Mouse (Mus musculus) fibroblast of lung, adult 2 months (primary cell): ENCODE data around the gene Glis2.

Source experiments
- DNase-seq: peaks from one replicate; pipeline ENCODE4 v3.0.0-alpha.2; 2011; ENCODE audit warnings: low read depth

The Glis2 gene

GRCm38 (mm10) chr16:4604293-4604837, 9.9 kb downstream of the Glis2 start:
- no peak for DNase-seq

GRCm38 (mm10) chr16:4605514-4606131, 11.1 kb downstream of the Glis2 start:
- DNase-seq: no peak

- DNase-seq: no peak
Observed at GRCm38 (mm10) chr16:4606431-4607084, 12.0 kb downstream of the Glis2 start.

- DNase-seq: no peak
Observed at GRCm38 (mm10) chr16:4607818-4608531, 13.5 kb downstream of the Glis2 start.

GRCm38 (mm10) chr16:4608532-4609059, 14.1 kb downstream of the Glis2 start:
- no peak for DNase-seq

DNA sequence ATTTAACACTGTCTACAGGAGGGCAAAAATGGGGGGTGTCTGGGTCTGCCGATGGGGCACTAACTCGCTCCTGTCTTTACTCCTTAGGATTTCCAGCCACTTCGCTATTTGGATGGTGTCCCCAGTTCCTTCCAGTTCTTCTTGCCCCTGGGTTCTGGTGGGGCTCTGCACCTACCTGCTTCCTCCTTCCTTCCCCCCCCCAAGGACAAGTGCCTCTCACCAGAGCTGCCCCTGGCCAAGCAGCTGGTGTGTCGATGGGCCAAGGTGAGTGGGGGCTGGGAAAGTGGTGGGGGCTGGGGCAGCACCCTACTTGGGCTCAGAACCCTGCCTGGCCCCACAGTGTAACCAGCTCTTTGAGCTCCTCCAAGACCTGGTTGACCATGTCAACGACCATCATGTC, 16.7 kb downstream of the Glis2 start:
- no peak for DNase-seq

- DNase-seq: no peak
Observed at GRCm38 (mm10) chr16:4611676-4612075, 17.2 kb downstream of the Glis2 start.

GRCm38 (mm10) chr16:4613736-4614135, 19.2 kb downstream of the Glis2 start:
- no peak for DNase-seq

GRCm38 (mm10) chr16:4614639-4615038, 20.1 kb downstream of the Glis2 start:
- DNase-seq: no peak

DNA sequence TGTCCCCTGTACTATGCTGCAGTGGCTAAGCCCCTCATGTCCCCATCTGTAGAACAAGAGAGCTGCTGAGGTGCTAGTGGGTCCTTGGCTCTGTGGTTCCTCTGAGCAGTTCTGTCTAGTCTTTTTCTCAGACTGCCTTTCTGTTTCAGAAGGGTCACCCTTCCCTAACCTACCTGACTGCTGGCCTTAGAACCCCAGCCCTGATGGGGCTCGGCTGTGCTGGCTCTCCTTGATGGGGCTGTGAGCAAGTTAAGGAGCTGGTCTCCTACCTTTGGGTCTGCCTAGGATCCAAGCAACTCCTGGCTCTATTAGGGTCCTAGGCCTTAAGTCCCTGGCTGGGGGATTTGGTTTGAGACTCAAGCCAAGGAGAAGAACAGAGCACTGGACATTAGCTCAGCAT, 20.8 kb downstream of the Glis2 start:
- DNase-seq: no peak

GRCm38 (mm10) chr16:4616829-4617228, 22.3 kb downstream of the Glis2 start:
- DNase-seq: no peak

DNA sequence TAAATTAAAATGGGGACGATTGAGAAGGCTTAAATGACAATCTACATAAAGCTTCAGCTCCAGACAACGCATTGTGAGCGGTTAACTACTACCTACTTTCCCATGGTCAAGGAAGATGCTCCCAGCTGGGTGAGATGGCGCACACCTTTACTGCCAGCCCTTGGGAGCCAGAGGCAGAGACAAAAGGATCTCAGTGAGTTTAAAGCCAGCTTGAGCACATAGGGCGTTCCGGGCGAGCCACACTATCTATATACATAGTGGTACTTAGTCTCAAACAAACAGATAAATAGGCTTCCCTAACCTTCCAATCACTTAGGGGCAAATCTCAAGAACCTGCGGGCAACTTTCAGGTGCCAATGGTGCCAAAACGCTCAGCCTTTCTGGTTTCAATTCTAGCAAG, 29.6 kb downstream of the Glis2 start:
- DNase-seq: no peak

DNA sequence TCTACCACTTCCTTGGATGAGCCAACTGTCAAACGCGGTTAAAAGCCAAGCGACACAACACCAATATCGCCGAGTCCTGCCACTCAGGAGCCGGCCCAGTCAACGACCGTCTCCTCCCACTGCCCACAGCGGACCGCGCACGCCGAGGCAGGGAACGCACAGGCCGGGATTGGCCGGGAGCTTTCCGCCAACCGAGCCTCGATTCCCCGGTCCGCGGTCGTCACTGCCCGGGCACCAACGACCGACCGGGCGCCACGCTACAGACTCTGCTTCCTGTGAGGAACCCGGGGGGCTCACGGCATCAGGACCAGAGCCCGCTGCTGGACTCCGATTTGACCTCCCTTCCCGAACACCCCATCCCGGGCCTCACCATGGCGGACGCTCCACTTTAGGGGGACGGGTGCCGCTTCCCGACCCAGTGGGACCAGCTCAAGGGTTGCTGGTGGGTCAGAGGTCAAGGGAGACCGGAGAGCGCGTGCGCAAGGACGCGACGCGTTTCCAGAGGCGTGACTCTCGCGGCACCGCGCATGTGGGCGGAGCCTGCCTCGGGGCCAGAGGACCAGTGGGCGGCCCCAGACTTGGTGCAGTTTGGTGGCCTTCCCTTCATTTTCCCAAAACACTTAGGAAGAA, 30.1 kb downstream of the Glis2 start, which contains the start of gene Pam16:
TSS of gene Pam16 (minus strand) at position 508 of the 630 bp plus-strand sequence.
- no peak for DNase-seq

GRCm38 (mm10) chr16:4627105-4627504, 32.6 kb downstream of the Glis2 start:
- no peak for DNase-seq

GRCm38 (mm10) chr16:4628898-4629419, 34.4 kb downstream of the Glis2 start:
- DNase-seq: no peak

GRCm38 (mm10) chr16:4629950-4630349, 35.4 kb downstream of the Glis2 start:
- no peak for DNase-seq

DNA sequence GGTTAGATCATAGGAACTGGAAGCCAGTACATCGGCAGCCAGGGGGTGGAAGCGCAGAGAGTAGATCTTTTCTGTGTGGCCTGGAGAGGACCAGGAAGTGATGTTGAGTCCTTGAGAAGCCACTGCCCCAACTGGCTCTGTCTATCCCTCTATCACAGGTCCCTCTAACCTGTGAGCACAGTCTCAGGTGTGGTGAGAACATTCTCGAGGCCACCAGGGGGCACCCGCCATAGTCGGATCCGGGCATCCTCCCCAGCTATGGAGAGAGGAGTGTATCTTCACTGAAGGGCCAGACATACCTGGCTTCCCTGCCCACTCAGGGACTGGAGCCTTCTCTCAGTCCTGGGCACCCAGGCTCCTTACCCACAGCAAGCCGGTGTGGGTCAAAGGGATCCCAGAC, 37.5 kb downstream of the Glis2 start:
- DNase-seq: no peak

- no peak for DNase-seq
Observed at GRCm38 (mm10) chr16:4633661-4634060, 39.1 kb downstream of the Glis2 start.

- no peak for DNase-seq
Observed at GRCm38 (mm10) chr16:4634681-4635080, 40.2 kb downstream of the Glis2 start.

- DNase-seq: no peak
Observed at GRCm38 (mm10) chr16:4635760-4636159, 41.2 kb downstream of the Glis2 start.

DNA sequence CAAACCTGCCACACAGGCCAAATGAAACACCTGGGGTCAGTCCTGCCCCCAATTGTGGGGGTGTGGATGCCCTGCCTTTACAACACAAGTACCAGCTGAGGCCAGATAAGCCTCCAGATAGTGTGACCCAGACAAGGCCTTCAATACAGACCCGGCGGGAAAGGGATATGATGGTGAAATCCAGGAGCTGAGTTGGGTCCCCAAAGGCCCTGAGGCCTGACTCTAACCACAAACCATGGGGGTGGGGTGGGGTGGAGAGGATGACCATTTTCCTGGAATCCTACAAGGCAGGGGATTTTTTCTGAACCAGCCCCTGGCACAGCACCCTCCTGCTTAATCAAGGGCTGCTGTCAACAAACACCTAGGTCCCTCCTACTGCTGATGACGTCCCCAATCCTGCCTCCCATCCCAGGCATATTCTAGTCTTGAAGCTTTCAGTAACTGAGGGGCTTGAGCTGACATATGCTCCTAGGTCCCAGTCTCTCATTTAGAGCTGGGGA, 44.4 kb downstream of the Glis2 start:
- DNase-seq: no peak

- peak; percentile 89 for DNase-seq
Observed at GRCm38 (mm10) chr16:4639831-4640237, 45.3 kb downstream of the Glis2 start, which contains the start of the genes Vasn and Dnaja3. Vasn (plus strand) TSS chr16:4639941. Dnaja3 (plus strand) TSS chr16:4639989.
